Mouse (Mus musculus) heart, embryonic 16.5 days (tissue): ENCODE data around the gene Nek6. TPM values are rescaled to one million over a fixed set of nuclear protein-coding genes. Genes with fewer than 3 reads are reported as not detected.

Source experiments
- ATAC-seq: fragments of 200-750 bp; cut with Nextera tagmentation; replicated peaks from 2 replicates; pipeline ENCODE4 v1.8.0; 2017; ENCODE audit warnings: moderate number of reproducible peaks; ENCODE audit not compliant: insufficient read depth, low FRiP score; ENCODE audit errors: extremely low read depth
- H3K27ac ChIP-seq: fragments of 300-500 bp; sonication (generic); 2 replicates; pipeline ENCODE4 v1.5.1; 2014; ENCODE audit warnings: mild to moderate bottlenecking, low read length, control low read depth, moderate library complexity
- H3K27me3 ChIP-seq: fragments of 300-500 bp; sonication (generic); 2 replicates; pipeline ENCODE4 v1.6.1; 2014; ENCODE audit warnings: low read length, mixed read lengths; ENCODE audit not compliant: control insufficient read depth, insufficient read depth
- H3K36me3 ChIP-seq: fragments of 300-500 bp; sonication (generic); 2 replicates; pipeline ENCODE4 v1.6.1; 2014; ENCODE audit not compliant: control insufficient read depth, insufficient read depth
- H3K4me1 ChIP-seq: fragments of 300-500 bp; sonication (generic); 2 replicates; pipeline ENCODE4 v1.6.1; 2014; ENCODE audit warnings: low read length, mixed read lengths; ENCODE audit not compliant: control insufficient read depth, insufficient read depth
- H3K4me2 ChIP-seq: fragments of 300-500 bp; sonication (generic); 2 replicates; pipeline ENCODE4 v1.6.1; 2014; ENCODE audit warnings: low read depth, mild to moderate bottlenecking, control low read depth, low read length
- H3K4me3 ChIP-seq: fragments of 300-500 bp; sonication (generic); 2 replicates; pipeline ENCODE4 v1.5.1; 2014; ENCODE audit warnings: mild to moderate bottlenecking, control low read depth, low read length
- H3K9ac ChIP-seq: fragments of 300-500 bp; sonication (generic); 2 replicates; pipeline ENCODE4 v1.6.1; 2014; ENCODE audit warnings: low read length, control low read depth
- H3K9me3 ChIP-seq: fragments of 300-500 bp; sonication (generic); replicated peaks from 2 replicates; pipeline ENCODE4 v1.6.1; 2016; ENCODE audit warnings: low read length; ENCODE audit not compliant: control insufficient read depth
- WGBS: fragments of 180-500 bp; shearing (Covaris S2); extraction: QIAGEN DNeasy Blood & Tissue Kit; methylation state at CpG from one replicate; pipeline ENCODE4 v1.1.7; 2014; 5-methylcytosine and 5-hydroxymethylcytosine counted together
- polyA plus RNA-seq: library from polyadenylated mRNA; unstranded; fragments of >200 nt; fragmentation: Nextera tagmentation; extraction: Ambion mirVana; gene quantifications from 2 replicates; pipeline ENCODE4 v1.2.1, GENCODE M21; 2015

Nek6 gene
- polyA plus RNA-seq, 1 experiment from 2014 or later = 66.2 TPM

DNA sequence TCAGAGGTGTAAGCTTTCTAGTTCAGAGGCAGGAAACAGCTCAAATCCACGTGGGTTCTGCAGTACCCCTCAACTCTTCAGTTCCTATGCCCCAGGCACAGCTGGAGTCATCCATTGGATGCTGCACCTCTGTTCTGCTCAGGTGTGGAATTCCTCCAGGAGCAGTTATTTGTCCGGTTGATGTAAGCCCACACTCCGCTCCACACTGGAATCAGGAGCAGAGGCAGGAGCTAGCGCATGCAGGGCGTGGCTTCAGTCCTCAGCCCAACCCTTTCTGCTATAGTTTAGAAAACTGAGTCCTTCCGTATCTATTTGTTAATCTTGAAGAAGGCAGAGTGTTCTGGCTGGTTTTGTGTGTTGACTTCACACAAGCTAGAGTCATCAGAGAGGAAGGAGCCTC, 9.3 kb upstream of the Nek6 start:
- ATAC-seq = no peak
- Histone ChIP-seq H3K9me3 (no peaks in the 10 kb centered on the region), H3K36me3 (no peaks in the 10 kb centered on the region), H3K4me1 (peaks cover 2% of the 10 kb centered on the region; the same call in 1 of the 2 replicates), H3K9ac (no peak overlapping the region), H3K27ac (no peak overlapping the region), H3K4me2 (no peak overlapping the region), H3K4me3 (no peak overlapping the region), H3K27me3 (0 out of 2 replicates have a peak, but pooled peaks cover 2% of the 10 kb centered on the region)
- 73% methylated on average over 6 of the region's 6 CpGs for WGBS

DNA sequence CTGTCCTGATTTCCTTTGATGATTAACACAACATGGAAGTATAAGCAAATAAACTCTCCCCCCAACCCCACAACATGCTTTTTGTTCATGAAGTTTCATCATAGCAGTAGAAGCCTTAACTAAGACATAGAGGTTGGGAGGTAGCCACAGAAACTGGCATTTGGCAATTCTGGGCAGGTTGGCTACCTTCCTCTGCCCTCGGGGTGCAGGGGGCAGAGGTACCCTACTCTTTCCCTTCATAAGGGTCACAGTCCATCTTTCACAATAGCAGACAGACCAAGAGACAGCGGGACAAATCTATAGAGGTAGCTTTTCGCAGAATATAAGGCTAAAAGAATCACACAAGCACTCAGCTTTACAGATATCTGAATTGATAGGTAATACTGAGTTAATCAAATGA, 8.7 kb upstream of the Nek6 start:
- ATAC-seq = no peak
- no peak overlapping the region for H3K9ac ChIP-seq
- WGBS = 90% methylated on average over 3 of the region's 3 CpGs
- no peaks in the 10 kb centered on the region for H3K9me3 ChIP-seq
- no peak overlapping the region for H3K4me2 ChIP-seq
- H3K4me3 ChIP-seq = no peak overlapping the region
- H3K4me1 ChIP-seq = peaks cover 2% of the 10 kb centered on the region; the same call in 1 of the 2 replicates
- 0 out of 2 replicates have a peak, but pooled peaks cover 2% of the 10 kb centered on the region for H3K27me3 ChIP-seq
- H3K36me3 ChIP-seq = no peaks in the 10 kb centered on the region
- no peak overlapping the region for H3K27ac ChIP-seq

DNA sequence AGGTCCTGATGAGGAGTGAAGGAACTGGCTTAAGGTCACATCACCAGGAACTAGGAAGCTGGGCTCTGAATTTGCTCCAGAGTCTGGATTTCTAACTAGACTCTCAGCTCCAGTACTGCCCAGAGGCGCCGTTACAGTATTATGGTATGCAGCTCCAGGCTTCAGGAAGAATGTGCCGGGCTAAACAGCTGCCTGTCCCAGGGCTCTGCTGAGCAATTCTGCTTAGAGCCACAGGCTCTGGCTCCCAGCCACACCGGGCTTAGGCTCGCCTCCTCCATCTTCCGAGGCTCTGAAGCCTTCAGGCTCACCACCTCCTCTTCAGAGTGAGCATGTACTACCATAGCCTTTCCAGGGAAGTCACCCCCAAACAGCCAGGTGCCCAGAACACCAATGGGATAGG, 7.1 kb upstream of the Nek6 start:
- no peaks in the 10 kb centered on the region for H3K9me3 ChIP-seq
- H3K4me1 ChIP-seq = 0 out of 2 replicates have a peak, but pooled peaks cover 2% of the 10 kb centered on the region
- H3K36me3 ChIP-seq = no peaks in the 10 kb centered on the region
- H3K27me3 ChIP-seq = 0 out of 2 replicates have a peak, but pooled peaks cover 2% of the 10 kb centered on the region
- no peak; the same call in 1 of the 2 replicates for ATAC-seq
- WGBS = 32% methylated on average over 6 of the region's 6 CpGs
- no peak overlapping the region for H3K4me3 ChIP-seq
- H3K9ac ChIP-seq = 0 out of 2 replicates have a peak overlapping the region, but pooled peaks have one; percentile 28
- H3K4me2 ChIP-seq = 0 out of 2 replicates have a peak overlapping the region, but pooled peaks have one; percentile 2
- H3K27ac ChIP-seq = no peak overlapping the region

DNA sequence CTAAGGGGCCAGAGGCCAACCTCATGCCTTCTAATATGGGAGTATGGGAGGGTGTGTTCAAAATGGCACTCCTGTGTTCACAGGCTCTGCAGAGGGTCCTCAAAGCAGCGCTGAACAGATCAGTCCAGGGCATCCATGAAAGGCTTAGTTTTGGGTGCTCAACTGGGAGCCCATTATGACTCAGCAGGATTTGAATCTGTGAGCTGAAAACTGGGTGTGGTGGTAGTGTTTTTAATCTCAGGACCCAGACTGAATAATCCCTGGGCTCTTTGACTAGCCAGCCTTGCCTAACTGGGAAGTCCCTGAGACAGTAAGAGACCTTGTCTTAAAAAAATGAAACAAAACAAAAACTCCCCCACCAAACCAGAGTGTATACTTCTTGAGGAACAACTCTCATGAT, 4.3 kb upstream of the Nek6 start:
- no peaks in the 10 kb centered on the region for H3K36me3 ChIP-seq
- no peak overlapping the region for H3K27ac ChIP-seq
- H3K9me3 ChIP-seq = no peaks in the 10 kb centered on the region
- no peak overlapping the region for H3K9ac ChIP-seq
- no peak for ATAC-seq
- peaks cover 2% of the 10 kb centered on the region; the same call in 1 of the 2 replicates for H3K4me1 ChIP-seq
- H3K4me2 ChIP-seq = no peak overlapping the region
- H3K27me3 ChIP-seq = 0 out of 2 replicates have a peak, but pooled peaks cover 2% of the 10 kb centered on the region
- WGBS = 84% methylated on average over 1 of the region's 1 CpGs
- no peak overlapping the region for H3K4me3 ChIP-seq

DNA sequence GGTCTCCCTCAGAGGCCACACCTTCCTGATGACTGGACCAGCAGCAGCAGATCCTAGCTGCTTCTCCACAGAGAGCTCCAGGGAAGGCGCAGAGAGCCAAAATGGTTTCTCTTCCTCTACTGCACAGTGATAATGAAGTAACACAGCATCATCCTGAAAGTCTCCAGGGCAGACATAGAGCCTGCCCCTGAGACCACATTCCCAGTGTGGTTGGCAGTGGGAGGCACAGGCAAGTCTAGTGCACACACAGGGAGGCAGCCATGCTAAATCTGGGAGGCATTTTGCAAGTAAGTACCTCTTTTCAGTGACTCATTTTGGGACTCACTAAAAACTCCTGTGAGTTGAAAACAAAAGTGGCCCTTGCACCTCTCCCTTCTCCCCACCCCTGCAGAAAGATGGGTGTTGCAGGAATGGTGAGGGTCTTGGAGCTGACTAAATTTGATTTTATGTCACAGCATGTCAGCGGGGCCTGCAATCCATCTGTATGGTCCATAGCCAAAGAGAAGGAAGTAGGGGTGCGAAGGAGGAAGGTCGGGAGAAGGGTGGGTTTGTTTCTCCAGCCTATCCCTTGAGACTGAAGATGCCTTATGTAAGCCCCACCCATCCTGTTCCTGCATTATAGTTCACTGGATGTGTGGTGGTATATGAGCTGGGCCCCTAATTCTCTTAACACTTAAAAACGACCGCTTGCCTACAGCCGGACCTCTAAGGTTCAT, 2.3 kb upstream of the Nek6 start:
- Histone ChIP-seq H3K27me3 (no peaks in the 10 kb centered on the region), H3K36me3 (no peaks in the 10 kb centered on the region), H3K27ac (0 out of 2 replicates have a peak overlapping the region, but pooled peaks have one; percentile 3), H3K4me2 (no peak overlapping the region), H3K4me3 (no peak overlapping the region), H3K4me1 (peaks cover 6% of the 10 kb centered on the region), H3K9me3 (no peaks in the 10 kb centered on the region), H3K9ac (no peak overlapping the region)
- WGBS = 75% methylated on average over 7 of the region's 7 CpGs
- ATAC-seq = no peak

DNA sequence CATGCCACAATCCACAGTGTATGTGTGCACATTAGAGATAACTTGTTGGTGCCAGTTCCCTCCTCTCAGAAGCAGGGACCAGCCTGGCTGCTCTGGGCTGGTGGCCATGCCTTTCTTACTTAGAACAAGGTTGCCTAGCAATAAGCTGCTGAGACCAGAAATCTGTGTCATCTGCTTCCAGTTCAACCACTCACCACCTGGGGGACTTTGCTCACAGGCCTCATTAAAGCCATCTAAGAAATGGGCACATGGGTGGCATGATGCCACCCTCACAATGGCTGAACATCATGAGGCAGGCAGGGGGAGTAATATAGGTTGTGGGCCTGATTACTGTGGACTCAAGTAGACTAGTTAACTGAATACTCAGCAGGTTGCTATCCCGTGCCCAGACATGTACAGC, 1.3 kb upstream of the Nek6 start:
- H3K36me3 ChIP-seq = no peaks in the 10 kb centered on the region
- H3K9me3 ChIP-seq = no peaks in the 10 kb centered on the region
- no peak for ATAC-seq
- 81% methylated on average over 1 of the region's 1 CpGs for WGBS
- no peak overlapping the region for H3K9ac ChIP-seq
- peak overlapping the region; percentile 3; the same call in 1 of the 2 replicates for H3K27ac ChIP-seq
- H3K4me2 ChIP-seq = no peak overlapping the region
- H3K4me3 ChIP-seq = no peak overlapping the region
- H3K27me3 ChIP-seq = no peaks in the 10 kb centered on the region
- peaks cover 16% of the 10 kb centered on the region for H3K4me1 ChIP-seq

DNA sequence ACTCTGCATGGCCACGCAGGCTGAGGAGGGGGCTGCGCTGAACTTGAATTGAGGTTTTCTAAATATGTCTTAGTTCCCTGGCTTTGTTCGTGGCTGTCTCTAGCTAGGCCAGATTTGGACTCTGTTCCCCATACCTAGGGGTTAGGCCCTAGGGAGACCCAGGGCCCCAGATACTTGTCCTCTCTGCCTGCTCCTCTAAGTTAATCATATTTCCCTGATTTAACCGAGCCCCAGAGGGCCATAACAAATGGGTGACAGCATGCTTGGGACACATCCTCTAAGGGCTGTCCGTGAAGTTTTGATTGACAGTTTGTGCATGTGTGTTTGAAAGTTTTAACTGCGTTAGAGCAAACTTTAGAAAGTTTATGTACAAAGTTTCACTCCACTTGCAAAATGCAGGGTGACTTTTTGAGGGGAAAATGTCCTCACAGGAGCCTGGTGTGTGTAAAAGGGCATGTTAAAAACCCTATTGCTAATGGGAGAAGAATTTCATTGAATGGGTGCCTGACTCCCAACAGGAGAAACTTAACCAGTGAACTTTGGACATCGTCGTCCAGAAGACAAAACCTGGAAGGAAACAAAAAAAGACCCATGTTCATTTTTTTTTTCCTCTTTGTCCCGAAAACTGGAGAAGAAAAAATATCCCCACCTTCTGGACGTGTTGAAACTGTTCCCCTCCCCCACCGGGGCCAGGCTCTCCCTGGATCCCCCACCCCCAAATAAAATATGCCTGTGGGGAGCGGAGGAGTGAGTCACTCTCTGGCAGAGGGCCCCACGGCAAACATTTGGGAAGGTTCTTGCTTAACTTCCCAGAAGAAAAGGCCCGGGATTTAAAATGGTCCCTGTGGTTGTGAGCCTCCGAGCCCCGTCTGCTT, 1.1 kb downstream of the Nek6 start:
- H3K9me3 ChIP-seq = no peaks in the 10 kb centered on the region
- peak overlapping the region; percentile 95 for H3K9ac ChIP-seq
- H3K4me2 ChIP-seq = peak overlapping the region; percentile 66
- 21% methylated on average over 16 of the region's 16 CpGs for WGBS
- H3K27ac ChIP-seq = peak overlapping the region; percentile 89
- peak overlapping the region; percentile 82 for H3K4me3 ChIP-seq
- no peak for ATAC-seq
- no peaks in the 10 kb centered on the region for H3K27me3 ChIP-seq
- no peaks in the 10 kb centered on the region for H3K36me3 ChIP-seq
- peaks cover 26% of the 10 kb centered on the region for H3K4me1 ChIP-seq

DNA sequence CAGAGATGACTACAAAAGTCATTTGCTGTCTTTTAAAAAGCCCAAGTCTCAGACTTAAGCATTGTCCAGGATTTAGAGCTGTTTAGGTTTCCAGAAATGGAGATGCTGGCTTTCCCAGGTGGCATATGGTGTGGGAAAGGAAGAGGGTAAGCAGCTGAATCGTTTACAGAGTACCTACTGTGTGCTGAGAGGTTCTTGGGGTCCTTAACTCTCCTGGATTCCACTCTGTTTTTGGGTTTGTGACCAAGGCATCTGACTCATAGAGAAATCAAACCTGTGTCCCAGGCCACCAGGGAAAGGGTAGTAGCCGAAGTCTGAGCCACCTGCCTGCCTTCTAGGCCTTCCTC, 1.7 kb downstream of the Nek6 start:
- Histone ChIP-seq H3K4me2 (peak overlapping the region; percentile 66), H3K9ac (peak overlapping the region; percentile 49), H3K36me3 (no peaks in the 10 kb centered on the region; the same call in 1 of the 2 replicates), H3K4me3 (peak overlapping the region; percentile 82), H3K9me3 (no peaks in the 10 kb centered on the region), H3K4me1 (peaks cover 26% of the 10 kb centered on the region), H3K27ac (peak overlapping the region; percentile 89), H3K27me3 (no peaks in the 10 kb centered on the region)
- 49% methylated on average over 2 of the region's 2 CpGs for WGBS
- ATAC-seq = no peak

DNA sequence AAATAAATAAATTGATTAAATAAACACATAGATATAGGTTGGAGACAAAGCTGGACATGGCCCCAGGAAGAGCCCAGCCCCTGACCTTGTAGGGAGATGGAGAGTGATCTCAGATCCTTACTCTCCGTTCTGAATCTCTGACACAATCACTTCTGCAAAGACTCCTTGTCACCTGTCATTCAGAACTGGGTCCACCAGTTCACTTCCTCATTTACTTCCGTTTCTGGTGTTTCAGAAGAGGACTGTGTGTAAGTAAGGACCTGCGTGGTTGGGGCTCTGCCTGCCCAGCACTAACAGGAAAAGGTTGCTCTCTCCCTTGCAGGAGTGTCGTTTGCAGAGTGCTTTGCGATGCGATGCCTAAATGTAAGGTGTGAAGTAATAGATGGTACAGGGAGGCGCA, 3.0 kb downstream of the Nek6 start:
- Histone ChIP-seq H3K4me1 (peaks cover 34% of the 10 kb centered on the region), H3K36me3 (no peaks in the 10 kb centered on the region; the same call in 1 of the 2 replicates), H3K4me3 (no peak overlapping the region), H3K4me2 (no peak overlapping the region), H3K27ac (peak overlapping the region; percentile 68), H3K9me3 (no peaks in the 10 kb centered on the region), H3K9ac (no peak overlapping the region), H3K27me3 (no peaks in the 10 kb centered on the region)
- no peak for ATAC-seq
- 41% methylated on average over 7 of the region's 7 CpGs for WGBS
